Mouse (Mus musculus) G1E (cell line): ENCODE results near the gene Olfr727.

Experiments used
- CTCF ChIP-seq: IDR thresholded peaks from 2 replicates; pipeline ENCODE4 v1.5.1; 2012; ENCODE audit warnings: low read depth, low read length, inconsistent platforms, mixed read lengths
- GATA1 ChIP-seq: IDR thresholded peaks from 2 replicates; pipeline ENCODE4 v1.6.1; 2012; ENCODE audit warnings: borderline replicate concordance, low read length, inconsistent platforms, mixed read lengths
- POLR2AphosphoS5 ChIP-seq: IDR thresholded peaks from 2 replicates; pipeline ENCODE4 v1.6.1; 2012; ENCODE audit warnings: low read depth, low read length, inconsistent platforms; ENCODE audit not compliant: insufficient replicate concordance
- TAL1 ChIP-seq: conservative IDR thresholded peaks from 2 replicates; pipeline ENCODE4 v1.6.1; 2012; ENCODE audit warnings: low read depth, low read length, inconsistent platforms, mixed read lengths

DNA sequence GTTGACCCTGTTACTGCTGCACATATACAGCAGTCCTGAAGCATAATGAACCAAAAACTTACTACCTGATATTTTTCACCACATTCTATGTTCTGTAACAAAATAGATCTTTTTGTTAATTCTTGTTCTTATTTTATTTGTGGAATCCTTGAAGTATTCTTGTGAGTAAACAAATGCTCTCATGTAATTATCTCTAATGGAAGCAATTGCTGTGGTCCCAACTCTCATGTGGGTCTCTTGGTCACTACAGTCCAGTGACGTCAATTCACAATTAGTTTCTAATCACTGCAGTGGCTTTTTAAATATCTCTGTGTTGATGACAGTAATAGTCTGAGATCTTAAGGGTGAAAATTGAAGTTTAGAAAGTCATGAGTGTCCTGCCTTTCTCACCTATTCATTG, at the start of gene Olfr727:
- TF ChIP-seq GATA1 (no peak), CTCF (no peak), TAL1 (no peak), POLR2AphosphoS5 (no peak)
